Mouse (Mus musculus) cerebellum, adult (tissue): ENCODE data around the gene Gm20388.
A peak's percentile ranks its signal among the peaks of the same experiment; 100 is the strongest.
"Not testable (repeated sequence)": the region's sequence is repeated elsewhere in the genome, so short reads cannot be mapped to it uniquely, and the experiment has no call there.

ENCODE experiments used
- ATAC-seq: cut with Nextera tagmentation; 2 replicates; pipeline ENCODE4 v1.9.2; 2017; ENCODE audit warnings: mild to moderate bottlenecking, moderate library complexity, mixed read lengths; ENCODE audit not compliant: insufficient number of reproducible peaks, low FRiP score, low TSS enrichment

The Gm20388 gene

DNA sequence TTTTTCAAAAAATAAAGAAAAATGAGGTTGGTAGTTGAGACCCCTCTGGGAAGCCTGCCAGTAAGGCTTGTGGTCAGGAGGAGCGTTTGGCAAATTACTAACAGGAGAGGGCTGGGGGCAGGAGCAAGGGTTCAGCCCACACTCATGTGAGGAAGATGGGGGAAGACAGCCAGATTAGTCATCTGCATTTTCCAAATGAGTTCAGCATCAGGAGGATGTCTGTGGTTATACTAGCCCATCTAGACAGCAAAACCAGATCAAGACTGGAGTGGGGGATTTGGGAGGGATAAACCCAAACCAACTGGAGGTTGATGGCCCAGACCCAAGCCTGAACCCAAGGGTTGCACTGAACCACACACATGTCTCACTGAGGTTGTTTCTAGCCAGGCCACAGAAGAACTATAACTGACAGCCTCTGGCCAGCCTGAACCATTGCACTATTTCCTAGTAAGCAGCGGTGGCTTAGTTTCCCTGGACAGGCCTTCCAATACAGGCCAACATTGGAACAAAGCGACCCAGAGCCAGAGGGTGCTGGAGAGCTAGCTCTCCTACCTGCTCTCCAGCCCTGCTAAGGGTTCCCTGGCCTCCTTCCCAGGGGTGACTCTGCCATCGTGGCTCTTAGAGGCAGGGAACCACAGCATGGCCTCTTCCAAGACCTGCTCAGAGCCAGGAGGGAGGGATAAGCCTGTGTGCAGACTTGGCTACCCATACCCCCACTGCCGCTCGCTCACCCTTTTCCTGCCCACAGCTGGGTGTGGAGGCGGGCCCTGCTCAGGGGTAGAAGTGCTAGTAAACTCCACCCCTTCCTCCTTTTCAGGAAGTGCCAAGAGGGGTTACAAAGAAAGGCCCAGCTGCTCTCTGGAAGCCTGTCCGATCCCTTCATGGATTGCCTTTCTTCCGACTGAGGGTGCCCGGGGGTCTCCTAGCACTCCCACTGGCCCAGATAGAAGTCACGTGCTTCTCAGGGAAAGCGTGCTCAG, 2645.7 kb downstream of the Gm20388 start:
- no peak; the same call in 1 of the 2 replicates for ATAC-seq

DNA sequence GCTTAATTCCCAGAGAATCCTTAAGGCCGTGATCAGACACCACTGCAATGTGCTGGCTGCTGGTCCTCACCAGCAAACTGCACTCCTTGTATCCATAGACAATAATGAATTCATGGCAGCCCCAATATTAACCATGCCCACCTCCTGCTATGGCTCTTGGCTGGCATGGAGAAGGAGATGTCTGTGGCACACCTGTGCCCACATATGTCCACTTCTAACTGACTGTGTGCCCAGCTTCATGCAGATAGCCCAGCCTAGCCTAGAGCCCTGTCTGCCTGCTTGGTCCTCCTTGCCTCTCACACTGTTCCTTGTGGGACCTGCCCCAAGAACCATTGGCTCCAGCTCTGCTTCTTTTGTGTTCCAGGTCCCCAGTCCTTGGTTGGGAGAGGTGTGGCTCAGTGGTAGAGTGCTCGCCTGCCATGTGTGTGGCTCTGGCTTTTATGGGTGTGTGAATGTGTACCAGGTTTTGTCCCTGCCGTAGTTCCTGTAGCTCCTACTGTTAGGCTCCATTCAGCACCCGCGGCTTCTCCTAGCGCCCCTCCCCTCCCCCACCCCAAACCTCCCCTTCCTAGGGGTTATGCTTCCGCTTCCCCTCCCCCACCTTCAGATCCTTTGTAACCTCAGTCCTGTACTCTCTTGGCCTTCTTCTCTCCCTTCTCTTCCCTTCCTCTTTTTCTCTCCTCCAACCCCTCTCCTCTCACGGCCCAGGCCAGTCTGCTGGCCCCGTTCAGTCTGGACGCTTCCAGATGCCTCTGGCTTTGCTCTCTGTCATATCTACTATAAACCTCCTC, 2646.8 kb downstream of the Gm20388 start:
- ATAC-seq, result no peak

DNA sequence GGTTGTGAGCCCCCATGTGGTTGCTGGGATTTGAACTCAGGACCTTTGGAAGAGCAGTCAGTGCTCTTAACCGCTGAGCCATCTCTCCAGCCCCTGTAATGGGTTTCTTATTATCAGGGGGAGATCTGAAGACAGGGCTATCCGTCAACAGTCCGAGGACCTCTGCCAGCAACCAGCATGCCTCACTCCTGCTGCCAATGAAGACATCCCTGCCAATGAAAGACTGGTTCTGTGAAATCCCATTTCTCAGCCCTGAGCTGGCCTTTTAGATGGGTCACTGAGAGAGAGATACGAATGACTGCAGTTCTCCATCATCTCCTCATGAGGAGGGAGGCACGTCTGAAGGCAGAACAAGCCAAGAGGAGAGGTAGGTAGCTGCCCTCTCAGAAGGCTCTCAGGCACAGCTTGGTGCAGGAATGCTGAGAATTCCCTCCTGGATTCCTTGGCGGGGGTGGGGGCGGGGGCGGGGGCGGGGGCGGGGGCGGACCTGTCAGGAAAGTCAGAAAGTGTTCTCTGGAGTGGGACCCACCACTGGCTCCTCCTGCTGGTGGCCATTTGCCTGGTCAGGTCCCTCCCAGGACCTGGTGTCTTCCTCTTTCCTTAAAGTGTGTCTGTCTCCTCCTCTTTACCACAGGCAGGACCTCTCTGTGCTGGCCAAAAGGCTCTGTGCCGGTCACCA, 2648.2 kb downstream of the Gm20388 start:
- ATAC-seq, result no peak

DNA sequence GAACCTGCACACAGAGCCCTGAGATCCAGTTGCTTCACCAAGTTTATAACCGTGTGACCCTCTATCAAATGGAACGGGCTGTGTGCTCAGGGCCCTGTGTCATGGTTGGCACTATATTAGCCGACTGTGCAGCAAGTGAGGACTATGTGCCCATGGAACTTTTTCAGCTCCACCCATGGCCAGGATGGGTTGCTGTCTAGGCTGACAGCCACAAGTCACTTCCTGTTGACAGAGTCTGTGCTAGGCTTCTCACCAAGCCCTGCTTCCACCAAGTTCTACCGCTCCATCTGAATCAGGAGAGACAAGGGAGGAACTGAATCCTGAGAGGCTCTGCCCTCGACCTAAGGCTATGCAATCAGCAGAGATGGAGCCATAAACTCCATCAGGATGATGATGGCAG, 2650.6 kb downstream of the Gm20388 start:
- ATAC-seq, result no peak

DNA sequence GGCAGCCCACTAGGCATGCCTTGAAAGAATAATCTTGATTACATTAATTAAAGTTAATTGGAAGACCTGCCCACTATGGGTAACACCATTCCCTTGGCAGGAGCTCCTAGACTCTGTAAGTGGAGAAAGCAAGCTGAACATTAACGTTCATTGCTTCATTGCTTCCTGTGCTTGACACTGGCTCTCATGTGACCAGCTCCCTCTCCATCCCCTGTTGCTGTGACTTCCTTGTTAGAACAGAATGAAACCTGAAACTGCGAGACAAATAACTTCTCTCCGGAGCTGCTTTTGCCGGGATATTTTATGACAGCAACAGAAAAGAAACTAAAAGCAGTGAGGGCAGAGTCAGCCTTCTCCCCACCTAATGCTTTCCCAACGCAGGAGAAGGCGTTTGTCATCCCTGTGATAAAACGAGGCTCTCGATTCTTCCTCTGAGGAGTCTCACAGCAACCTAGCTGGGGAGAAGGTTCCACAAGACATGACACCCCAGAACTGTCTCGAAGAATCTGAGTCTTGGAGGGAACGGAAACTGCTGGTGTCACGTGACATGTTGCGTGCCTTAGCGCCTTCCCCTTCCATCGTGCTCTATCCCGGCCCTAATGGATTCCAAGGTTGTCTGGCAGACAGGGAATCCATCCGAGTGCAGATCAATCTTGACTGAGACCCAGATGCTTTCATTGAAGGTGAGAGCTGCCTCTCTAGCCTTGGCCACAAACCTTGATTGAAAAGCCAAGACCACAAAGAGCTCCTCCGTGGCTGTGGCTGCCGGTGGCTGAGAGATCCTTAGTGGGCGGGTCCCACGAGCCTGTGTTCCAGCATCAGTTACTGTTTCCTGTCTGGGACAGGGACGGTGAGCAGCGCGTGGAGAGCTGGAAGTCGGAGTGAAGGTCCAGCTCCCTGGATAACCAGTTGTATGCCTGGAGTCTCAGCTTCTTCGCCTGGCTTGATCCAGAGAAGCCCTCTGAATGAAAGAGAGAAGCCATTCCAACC, 2654.0 kb downstream of the Gm20388 start:
- ATAC-seq, result no peak

DNA sequence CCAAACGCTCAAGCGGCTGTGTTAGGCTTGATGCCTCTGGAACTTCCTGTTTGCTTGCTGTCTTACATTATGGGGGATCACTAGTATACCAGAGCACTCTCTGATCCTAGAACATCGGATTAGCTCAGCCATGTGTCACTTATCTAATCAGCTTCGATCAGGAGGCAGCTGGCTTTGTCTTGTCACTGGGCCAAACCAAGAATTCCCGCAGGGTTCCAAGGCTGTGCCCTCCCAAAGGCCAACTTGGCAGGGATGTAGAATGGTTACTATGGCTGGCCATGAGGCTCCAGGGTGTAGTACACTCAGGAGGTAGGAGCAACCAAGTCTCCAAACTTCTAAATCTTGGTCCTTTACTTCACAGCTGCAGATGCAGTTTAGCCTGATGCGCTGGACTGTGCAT, 2656.1 kb downstream of the Gm20388 start:
- ATAC-seq, result no peak

DNA sequence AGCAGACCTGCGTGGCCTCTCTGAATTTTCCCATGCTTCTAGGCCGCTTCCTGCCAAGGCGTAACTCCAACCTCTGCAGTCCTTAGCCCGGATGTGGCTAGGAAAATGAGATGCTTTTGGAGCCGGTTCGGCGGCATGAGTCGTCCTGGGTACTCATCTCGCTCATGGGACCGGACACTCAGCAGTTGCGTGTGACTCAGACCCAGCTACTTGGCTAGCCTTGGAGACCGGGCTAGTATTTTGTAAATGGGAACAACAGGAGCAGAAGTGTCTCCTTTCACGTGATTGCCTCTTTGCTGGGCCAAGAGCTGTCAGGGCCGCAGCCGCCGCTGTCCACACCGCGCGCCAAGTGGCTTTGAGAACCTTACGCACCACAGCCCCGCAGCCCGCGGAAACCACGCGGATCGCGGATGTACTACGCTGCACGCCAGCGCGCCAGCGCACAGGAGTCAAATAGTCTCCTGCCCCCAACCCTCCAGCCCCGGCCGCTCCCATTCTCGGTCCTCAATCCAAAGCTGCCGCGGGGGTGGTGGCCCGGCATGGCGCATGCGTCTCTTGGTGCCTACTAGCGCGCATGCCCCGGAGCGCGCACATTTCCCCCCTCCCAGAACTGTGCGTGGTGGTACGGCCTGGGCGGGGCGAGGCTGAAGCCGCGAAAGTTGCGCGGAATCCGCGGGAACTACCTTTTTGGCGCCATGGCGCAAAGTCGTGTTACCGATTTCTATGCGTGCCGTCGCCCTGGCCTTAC, 2656.9 kb downstream of the Gm20388 start, which contains the start of gene Cdt1:
Gene Cdt1 (plus strand): TSS at position 655 of the 748 bp plus-strand sequence.
- peak; percentile 88 for ATAC-seq

DNA sequence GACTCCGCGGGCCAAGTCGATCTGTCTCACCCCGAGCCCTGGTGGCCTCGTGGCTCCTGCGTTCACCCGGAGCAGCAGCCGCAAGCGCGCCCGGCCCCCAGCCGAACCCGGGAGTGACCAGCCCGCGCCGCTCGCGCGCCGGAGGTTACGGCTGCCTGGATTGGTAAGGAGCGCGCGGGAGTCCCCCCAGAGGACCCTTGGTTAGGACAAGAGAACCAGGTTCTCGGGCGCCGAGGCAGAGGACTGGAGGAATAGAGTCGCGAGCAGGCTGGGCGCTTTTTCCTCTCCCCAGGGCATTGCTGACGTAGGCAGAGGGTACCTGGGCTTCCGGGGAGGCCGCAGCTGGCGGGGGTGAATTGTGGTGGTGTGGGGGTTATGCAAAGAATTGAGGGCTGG, 2657.5 kb downstream of the Gm20388 start:
- 0 out of 2 replicates have a peak, but pooled peaks have one; percentile 26 for ATAC-seq

DNA sequence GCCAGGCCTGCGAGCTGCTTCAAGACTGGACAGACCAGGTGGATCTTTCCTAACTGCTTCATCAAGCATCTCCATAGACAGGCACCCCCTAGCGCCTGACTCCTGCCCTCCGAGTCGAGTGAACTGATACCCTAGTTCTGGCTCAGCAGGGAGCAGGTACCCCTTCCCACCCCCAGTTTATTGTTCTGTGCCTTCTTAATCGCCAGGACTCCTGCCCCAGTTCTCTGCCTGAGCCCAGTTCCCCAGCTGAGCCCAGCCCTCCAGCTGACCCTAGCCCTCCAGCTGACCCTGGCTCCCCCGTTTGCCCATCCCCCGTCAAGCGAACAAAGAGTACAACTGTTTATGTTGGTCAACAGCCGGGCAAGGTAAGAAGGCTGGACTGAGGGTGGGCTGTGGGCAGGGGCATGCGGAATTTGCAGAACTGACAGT, 2658.3 kb downstream of the Gm20388 start:
- ATAC-seq, result no peak

DNA sequence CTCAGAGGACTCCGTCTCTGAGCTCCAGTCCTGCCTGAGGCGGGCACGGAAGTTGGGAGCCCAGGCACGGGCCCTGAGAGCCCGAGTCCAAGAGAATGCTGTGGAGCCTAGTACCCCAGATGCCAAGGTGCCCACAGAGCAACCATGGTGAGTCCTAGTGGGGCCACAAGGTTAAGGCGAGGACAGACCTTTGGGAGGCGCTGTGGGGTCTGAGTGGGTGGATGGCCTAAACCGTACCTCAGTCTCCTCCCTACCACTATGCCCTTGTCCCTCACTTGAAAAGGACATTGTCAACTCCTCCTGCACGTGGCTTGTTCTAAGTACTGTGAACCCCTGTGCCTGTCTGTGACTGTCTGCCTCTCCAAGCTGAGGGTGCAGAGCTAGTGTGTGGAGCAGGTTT, 2658.7 kb downstream of the Gm20388 start:
- no peak for ATAC-seq

DNA sequence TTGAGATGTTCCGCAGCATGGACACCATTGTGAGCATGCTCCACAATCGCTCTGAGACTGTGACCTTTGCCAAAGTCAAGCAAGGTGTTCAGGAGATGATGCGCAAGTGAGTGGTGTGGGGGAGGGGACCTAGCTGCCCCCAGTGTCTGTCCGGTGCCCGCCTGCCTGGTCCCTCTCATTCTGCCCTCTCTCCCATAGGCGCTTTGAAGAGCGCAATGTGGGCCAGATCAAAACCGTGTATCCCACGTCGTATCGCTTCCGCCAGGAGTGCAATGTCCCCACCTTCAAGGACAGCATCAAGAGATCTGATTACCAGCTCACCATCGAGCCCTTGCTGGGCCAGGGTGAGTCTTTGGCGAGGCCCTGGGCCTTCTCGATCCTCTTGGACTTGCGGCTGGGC, 2659.4 kb downstream of the Gm20388 start:
- no peak for ATAC-seq

DNA sequence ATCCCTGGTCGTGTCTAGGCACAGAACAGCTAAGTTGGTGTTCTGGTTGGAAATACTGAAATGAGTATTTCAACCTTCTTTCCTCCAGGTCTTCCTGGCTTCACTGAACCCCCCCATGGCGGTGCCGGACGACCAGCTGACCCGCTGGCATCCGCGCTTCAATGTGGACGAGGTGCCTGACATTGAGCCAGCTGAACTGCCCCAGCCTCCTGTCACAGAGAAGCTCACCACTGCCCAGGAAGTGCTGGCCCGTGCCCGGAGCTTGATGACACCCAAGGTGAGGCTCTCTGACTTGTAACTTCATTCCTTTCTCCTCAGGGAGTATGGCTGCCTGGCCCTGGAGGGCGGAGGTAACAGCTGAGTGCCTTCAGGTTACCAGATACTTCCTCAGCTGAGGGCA, 2660.5 kb downstream of the Gm20388 start:
- no peak for ATAC-seq

DNA sequence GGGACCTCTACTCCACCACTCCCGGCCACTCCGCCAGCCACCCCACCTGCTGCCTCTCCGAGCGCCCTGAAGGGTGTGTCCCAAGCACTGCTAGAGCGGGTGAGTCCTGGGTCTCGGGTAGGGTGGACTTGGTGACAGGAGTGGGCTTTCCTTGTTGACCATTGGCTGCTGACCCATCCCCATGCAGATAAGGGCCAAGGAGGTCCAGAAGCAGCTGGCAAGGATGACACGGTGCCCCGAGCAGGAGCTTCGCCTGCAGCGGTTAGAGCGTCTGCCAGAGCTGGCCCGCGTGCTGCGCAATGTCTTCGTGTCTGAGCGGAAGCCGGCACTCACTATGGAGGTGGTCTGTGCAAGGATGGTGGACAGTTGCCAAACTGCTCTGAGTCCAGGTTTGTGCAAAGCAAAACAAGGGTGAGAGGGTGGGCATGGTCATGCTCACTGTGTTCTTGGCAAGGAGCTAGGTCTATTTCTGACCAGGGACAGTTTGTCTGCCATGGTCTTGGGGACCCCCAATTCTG, 2661.2 kb downstream of the Gm20388 start:
- ATAC-seq, result no peak

DNA sequence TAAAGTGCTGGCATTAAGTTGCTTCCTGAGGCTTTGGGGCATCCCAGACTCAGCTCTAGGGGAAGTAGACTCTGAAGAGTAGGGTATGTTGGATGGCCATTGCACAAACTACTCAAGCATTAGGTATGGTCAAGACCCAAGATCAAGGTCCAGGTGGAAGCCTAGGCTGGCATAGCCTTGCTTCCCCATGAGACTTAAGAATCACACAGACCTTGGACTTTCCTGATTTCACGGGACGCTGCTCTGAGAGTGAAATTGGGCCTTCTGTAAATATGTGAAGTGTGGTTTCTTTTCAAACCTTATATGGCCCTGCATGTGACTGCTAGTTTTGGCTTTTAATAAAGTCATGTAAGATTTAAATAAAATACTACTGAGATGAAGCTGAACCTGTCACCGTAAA, 2662.1 kb downstream of the Gm20388 start:
- ATAC-seq, result no peak

DNA sequence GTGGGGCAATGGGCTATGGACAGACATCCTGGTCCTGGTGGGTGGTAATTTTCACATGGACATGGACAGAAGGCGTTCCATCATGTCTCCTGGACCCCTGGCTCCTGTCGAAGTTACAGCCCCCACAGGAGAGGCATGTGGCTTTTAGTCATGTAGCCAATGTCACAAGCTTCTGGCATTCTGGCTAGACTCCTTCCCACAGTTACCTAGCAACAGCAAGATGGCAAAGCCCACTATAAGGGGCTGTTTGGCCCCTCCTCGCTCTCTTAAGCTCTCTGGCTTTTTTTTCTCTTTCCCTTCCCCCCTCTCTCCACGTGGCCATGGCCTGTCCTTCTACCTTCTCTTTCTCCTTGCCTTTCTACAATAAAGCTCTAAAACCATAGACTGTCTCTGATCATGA, 2662.5 kb downstream of the Gm20388 start:
- not testable (repeated sequence) for ATAC-seq

DNA sequence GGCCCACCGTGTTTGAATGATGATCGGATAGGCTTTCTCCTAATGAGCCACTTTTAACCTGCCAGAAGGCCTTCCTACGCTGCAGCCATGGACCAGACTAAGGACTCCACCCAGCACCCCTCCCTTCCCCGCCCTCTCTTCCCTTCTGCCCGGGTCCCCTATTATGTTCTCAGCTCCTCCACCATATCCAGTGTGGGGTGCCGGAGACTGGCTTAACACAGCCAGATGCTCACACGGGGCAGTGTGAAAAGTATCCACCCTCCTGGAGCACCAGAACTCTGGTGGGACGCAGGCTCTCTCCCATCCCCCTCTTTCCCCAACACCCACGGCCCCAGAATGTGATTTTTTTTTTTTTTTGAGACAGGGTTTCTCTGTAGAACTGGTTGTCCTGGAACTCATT, 2662.9 kb downstream of the Gm20388 start:
- ATAC-seq, result no peak

DNA sequence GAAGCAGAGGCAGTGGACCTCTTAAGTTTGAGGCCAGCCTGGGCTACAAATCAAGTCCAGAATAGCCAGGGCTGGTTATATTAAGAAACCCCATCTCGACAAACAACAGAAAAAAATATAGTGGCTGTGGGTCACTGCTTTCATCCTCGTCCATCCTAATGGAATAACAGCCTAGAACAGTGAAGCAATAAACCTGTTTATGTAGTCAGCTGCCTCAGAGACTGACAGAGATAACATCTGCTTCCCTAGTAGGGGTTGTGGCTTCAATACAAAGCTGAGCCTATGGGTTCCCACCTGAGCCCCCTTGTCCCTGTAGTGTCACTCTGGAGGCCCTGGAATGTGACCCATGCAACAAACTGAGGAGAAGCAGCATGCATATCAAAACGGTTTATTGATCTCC, 2663.6 kb downstream of the Gm20388 start:
- no peak for ATAC-seq

DNA sequence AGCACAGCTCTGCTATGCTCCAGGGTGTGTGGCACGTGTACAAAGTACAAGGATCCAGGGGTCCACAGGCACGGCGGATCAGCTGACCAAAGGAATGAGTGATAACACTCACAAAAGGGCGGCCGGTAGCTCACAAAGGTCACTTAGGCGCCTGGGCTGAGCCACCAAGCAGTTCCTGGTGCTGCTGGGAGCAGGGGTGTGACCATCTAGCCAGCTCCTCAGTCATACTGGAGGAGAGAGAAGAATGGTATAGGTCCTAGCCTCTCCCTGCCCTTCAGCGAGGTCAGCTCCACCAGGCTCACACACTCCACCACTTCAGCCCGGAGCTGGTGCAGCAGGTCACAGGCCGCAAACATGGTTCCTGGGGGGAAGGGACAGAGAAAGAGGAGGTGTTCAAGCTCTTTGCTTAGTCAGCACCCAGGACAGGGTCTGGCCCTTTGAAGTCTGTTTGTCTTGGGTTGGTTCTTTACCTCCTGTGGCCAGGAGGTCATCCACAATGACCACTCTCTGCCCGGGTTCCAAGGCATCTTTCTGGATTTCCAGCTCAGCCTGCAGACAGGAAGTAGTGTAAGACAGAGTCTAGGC, 2664.1 kb downstream of the Gm20388 start:
- no peak for ATAC-seq
